Mouse (Mus musculus): ENCODE measurements around the gene Olfr1321. TPM values are rescaled to one million over a fixed set of nuclear protein-coding genes. Genes with fewer than 3 reads are reported as not detected.

Gene Olfr1321
- not detected for total RNA-seq (2023)

DNA sequence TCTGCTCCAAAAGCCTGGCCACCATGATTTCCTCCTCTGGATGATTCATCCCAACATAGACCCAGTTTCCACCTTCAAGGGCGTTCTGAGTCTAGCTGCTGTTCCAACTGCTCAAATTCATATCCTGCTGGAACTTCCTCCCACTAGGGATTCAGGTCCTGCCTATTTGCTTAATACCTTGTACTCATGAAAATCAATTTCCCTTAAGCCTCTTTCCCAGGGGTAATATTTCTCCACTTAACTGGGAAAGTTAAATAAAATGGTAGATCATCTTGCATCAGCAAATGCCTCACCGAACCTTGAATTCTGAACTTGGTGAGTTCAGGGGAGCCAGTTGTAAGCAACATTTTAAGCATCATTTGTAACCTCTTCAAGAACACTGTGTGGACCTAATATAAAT lies at the start of gene Olfr1321:
Gene Olfr1321, minus strand, starts transcription at position 101 of the 400 bp plus-strand sequence.

Other genes starting within 250 kb of the Olfr1321 start
- not detected for gene Olfr1320, start 62.7 kb downstream of the Olfr1321 start, total RNA-seq (2023)
- not detected for gene Igsf1, start 62.7 kb upstream of the Olfr1321 start, total RNA-seq (2023)
- not detected for gene Olfr1322, start 156.4 kb upstream of the Olfr1321 start, total RNA-seq (2023)